Mouse (Mus musculus): Measurements from ENCODE around the gene Scarf2. TPM values are rescaled to one million over a fixed set of nuclear protein-coding genes. Genes with fewer than 3 reads are reported as not detected.

Gene Scarf2
- total RNA-seq (2015; ENCODE audit: low replicate concordance) (not detected in 2 replicates), total RNA-seq (2017; ENCODE audit: low replicate concordance) (not detected in 2 replicates)

- no peak for ATAC-seq (replicated peaks; ENCODE audit: low FRiP score, poor library complexity, severe bottlenecking)
Observed at GRCm38 (mm10) chr16:17796971-17797811, at the start of gene Scarf2. Scarf2 (plus strand) TSS chr16:17797282.

GRCm38 (mm10) chr16:17753001-17753400 lies 44.1 kb upstream of the Scarf2 start:
- ATAC-seq (replicated peaks; ENCODE audit: low FRiP score, poor library complexity, severe bottlenecking), result no peak

DNA sequence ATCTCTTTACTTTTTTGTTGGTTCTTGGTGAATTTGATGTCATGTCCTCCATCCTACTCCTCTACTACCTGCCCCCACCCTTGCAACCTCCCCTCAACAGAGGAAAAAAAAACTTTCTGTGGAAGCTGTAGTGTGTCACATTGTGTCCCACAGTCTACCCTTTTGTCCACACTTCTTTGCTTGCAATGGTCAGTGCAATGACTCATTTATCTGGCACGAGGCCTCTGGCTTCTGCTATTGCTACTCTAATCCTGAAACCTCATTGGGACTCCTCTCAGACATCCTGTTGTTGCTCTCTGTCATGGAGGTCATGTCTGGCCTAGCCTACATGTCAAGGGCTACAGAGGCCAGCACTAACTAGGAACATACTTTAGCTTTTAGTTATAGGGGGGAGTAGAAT lies 43.4 kb upstream of the Scarf2 start:
- no peak for ATAC-seq (replicated peaks; ENCODE audit: low FRiP score, poor library complexity, severe bottlenecking)

- ATAC-seq (replicated peaks; ENCODE audit: low FRiP score, poor library complexity, severe bottlenecking), result no peak
Observed at GRCm38 (mm10) chr16:17757756-17758155, 39.3 kb upstream of the Scarf2 start.

- no peak for ATAC-seq (replicated peaks; ENCODE audit: low FRiP score, poor library complexity, severe bottlenecking)
Observed at GRCm38 (mm10) chr16:17758902-17759301, 38.2 kb upstream of the Scarf2 start.

DNA sequence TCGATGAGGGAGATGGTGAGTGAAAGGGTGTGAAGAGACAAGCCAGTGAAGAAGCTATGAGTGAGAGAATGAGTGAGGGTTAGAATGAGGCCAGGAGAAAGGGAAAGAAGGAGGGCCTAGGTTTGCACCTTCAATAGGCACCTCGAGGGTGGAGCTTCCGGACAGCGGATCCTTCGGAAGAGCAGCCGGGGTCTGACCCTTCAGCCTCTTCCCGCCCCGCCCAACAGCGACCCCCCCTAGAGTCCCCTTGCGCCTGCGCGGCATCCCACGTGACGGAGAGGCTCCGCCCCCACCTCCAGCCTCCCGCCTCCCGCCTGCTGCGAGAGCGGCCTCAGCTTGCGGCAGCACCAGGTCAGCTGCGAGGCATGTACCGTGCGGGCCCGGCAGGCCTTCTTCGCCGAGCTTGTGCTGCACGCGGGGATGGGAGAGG lies 37.7 kb upstream of the Scarf2 start, which contains the start of gene Klhl22:
Klhl22 (plus strand) TSS at position 275 of the 430 bp plus-strand sequence.
- peak; percentile 71 for ATAC-seq (replicated peaks; ENCODE audit: low FRiP score, poor library complexity, severe bottlenecking)

DNA sequence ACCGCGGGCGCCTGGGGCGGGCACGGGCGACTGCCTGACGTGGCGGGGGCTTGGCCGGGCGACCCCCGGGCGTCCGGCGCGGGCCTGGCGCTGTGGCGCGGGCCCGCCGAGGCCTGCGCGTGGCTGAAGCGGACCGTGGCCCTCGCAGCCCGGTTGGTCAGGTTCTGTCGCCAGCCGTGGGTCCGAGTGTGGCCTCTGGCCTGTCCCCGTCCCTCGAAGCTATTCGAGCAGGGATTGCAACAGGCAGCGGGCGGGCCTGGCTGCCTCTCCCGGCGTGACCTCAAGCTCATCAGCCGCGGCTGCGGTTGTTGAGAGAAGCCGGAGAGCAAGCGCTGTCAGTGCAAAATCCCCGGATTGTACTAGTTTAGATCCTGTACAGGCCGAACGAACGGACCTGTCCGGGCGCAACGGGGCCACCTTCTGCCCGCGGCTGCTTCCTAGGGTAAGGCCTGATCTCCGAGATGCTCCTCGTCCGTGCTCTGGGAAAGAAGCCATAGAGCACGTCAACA lies 37.2 kb upstream of the Scarf2 start:
- peak; percentile 38; the same call in 1 of the 2 replicates for ATAC-seq (replicated peaks; ENCODE audit: low FRiP score, poor library complexity, severe bottlenecking)

DNA sequence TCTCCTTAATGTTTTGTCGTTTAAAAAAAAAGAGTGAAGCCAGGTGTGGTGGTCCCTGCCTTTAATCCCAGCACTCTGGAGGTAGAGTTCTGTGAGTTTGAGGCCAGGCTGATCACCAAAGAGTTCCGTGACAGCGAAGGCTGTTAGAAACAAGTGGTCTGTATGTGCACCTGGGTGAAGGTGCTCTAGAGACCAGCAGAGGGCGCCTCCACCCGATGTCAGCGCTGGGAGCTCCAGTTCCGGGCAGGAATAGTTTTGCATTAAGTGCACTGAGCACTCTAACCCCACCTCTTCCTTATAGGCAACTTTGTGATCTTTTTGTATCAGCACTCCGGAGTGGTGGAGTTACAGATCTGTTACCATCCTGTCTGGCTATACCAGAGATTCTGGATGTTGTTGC lies 36.4 kb upstream of the Scarf2 start:
- peak; percentile 76 for ATAC-seq (replicated peaks; ENCODE audit: low FRiP score, poor library complexity, severe bottlenecking)

GRCm38 (mm10) chr16:17761074-17761473 lies 36.0 kb upstream of the Scarf2 start:
- ATAC-seq (replicated peaks; ENCODE audit: low FRiP score, poor library complexity, severe bottlenecking), result no peak

- ATAC-seq (replicated peaks; ENCODE audit: low FRiP score, poor library complexity, severe bottlenecking), result no peak
Observed at GRCm38 (mm10) chr16:17764108-17764511, 33.0 kb upstream of the Scarf2 start.

GRCm38 (mm10) chr16:17768834-17769233 lies 28.2 kb upstream of the Scarf2 start:
- ATAC-seq (replicated peaks; ENCODE audit: low FRiP score, poor library complexity, severe bottlenecking), result peak; percentile 84

DNA sequence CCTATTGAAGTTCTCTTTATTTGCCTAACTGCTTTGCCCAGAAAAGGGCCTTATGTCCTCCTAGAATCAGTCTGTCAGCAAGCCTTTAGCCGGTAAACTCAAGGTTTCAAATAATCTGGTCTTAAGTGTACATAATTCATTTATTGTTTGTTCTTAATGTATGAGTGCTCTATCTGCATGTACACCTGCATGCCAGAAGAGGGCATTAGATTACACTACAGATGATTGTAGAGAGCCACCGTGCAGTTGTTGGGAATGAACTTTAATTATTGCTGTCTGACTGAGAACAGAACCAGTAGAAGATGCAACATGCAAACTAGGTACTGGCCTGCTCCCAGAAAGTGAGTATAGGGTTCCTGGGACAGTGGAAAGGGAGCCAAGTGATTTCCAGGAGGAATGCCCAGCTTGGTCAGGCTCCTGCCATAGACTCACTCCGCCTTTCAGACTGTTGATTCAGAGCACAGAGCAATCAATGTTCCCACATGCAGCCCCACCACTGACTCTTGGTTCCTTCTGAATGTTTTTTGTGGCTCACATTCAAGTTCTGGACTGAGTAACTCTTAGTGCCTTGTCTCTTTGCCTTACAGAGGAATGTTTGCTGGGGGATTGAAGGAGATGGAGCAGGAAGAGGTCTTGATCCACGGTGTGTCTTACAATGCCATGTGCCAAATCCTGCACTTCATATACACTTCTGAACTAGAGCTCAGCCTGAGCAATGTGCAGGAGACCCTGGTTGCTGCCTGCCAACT lies 25.8 kb upstream of the Scarf2 start:
- ATAC-seq (replicated peaks; ENCODE audit: low FRiP score, poor library complexity, severe bottlenecking), result no peak

GRCm38 (mm10) chr16:17776828-17777227 lies 20.3 kb upstream of the Scarf2 start:
- peak; percentile 59; the same call in 1 of the 2 replicates for ATAC-seq (replicated peaks; ENCODE audit: low FRiP score, poor library complexity, severe bottlenecking)

GRCm38 (mm10) chr16:17778223-17778622 lies 18.9 kb upstream of the Scarf2 start:
- ATAC-seq (replicated peaks; ENCODE audit: low FRiP score, poor library complexity, severe bottlenecking), result no peak

DNA sequence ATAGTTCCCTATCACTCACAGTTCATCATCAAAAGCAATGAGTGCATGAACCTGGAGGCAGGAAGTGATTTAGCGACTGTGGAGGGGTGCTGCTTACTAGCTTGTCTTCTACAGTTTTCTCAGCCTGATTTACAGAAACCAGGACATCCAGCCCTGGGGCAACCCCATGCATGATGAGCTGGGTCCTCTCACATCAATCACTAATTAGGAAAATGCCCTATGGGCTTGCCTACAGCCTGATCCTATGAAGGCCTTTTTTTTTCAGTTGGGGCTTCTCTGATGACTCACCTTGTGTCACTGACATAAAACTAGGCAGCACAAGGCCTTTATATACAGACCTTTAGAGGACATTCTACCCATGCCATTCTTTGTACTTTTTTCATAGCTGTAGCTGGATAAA lies 17.4 kb upstream of the Scarf2 start:
- no peak for ATAC-seq (replicated peaks; ENCODE audit: low FRiP score, poor library complexity, severe bottlenecking)

DNA sequence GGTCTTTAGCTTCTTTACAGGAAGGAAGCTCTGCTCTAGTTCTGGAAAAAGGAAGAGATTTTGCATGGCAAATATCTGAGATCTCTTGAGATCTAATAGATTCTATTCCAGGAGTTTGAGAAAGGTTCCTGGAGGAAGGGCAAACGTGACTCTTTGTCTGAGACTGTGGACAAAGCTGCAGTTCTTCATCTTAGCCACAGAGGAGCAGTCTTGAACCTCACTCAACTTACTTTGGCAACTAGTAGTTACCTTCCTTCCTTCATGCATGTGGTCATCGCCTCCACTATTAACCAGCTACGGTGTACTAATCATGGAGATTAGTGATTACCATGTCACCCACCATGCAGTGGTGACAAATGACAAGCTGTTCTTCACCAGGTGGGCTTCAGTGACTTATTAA lies 11.7 kb upstream of the Scarf2 start:
- no peak for ATAC-seq (replicated peaks; ENCODE audit: low FRiP score, poor library complexity, severe bottlenecking)

DNA sequence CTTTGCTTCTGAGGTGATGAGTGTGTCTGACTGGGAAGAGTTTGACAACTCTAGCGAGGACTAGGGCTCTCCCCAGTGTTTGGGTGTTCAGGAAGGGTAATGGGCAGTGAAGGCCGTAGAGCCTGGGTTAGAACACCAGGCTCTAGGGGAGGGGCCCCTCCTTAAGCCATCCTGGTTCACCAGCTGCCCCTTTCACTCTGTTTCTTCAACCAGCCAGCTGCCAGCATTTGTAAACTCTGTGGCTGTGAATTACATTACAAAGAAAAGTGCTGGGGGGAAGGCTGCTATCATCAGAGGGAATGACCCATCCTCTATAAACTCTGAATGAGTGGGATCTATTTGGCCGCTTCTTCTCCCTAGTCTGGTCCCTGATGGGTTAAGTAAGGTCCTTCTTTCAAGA lies 4.4 kb upstream of the Scarf2 start:
- no peak for ATAC-seq (replicated peaks; ENCODE audit: low FRiP score, poor library complexity, severe bottlenecking)

GRCm38 (mm10) chr16:17794047-17794446 lies 3.0 kb upstream of the Scarf2 start:
- ATAC-seq (replicated peaks; ENCODE audit: low FRiP score, poor library complexity, severe bottlenecking), result no peak

GRCm38 (mm10) chr16:17795643-17796042 lies 1.4 kb upstream of the Scarf2 start:
- ATAC-seq (replicated peaks; ENCODE audit: low FRiP score, poor library complexity, severe bottlenecking), result no peak

DNA sequence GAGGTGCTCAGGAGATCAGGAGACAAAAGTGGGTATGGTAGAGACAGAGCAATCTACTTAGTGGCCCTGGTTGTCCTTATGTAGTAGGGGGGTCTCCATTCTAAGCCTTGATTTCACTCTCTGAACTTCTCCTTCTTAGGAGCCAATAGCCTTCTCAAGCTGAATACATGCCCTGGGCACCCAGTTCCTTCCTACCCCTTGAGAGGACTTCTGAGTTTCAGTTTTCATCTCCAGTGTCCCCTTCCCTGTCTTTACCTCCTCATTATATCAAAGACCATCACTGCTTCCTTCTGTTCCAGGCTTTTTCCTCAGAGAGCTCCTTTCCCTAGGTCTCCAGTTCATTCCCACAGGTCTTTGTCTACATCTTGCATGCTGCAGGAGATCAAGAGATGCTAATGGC lies 563 bp upstream of the Scarf2 start:
- ATAC-seq (replicated peaks; ENCODE audit: low FRiP score, poor library complexity, severe bottlenecking), result no peak
